Mouse (Mus musculus) heart, postnatal 0 days (tissue): ENCODE results near the gene Arhgef2.

Experiments
- CTCF ChIP-seq: IDR thresholded peaks from 2 replicates; pipeline ENCODE4 v1.5.1; 2016; ENCODE audit warnings: antibody characterized with exemption, control low read depth, low read depth
- EP300 ChIP-seq: IDR thresholded peaks from 2 replicates; pipeline ENCODE4 v1.6.1; 2016; ENCODE audit warnings: antibody characterized with exemption, low read depth

GRCm38 (mm10) chr3:88649186-88649585 lies 43.4 kb downstream of the Arhgef2 start:
- TF ChIP-seq CTCF: no peak
- no peak for TF ChIP-seq EP300
